Mouse (Mus musculus) bone marrow, adult 2 months (tissue): Measurements from ENCODE around the gene Ric8a. TPM values are rescaled to one million over a fixed set of nuclear protein-coding genes. Genes with fewer than 3 reads are reported as not detected.

Experiments used
- H3K27ac ChIP-seq: fragments of 200-500 bp; 2 replicates; pipeline ENCODE4 v1.5.1; 2012; ENCODE audit warnings: low read depth, mild to moderate bottlenecking, control low read depth, inconsistent platforms, low read length; ENCODE audit not compliant: control insufficient read depth, poor library complexity, insufficient read depth
- H3K4me1 ChIP-seq: fragments of 200-500 bp; 2 replicates; pipeline ENCODE4 v1.6.1; 2011; ENCODE audit warnings: low read length; ENCODE audit not compliant: control insufficient read depth, insufficient read depth
- H3K4me3 ChIP-seq: fragments of 200-500 bp; replicated peaks from 2 replicates; pipeline ENCODE3; 2011; ENCODE audit warnings: mild to moderate bottlenecking, low read depth, low read length, control low read depth; ENCODE audit not compliant: control insufficient read depth
- CTCF ChIP-seq: fragments of 200-500 bp; IDR thresholded peaks from 2 replicates; pipeline ENCODE4 v1.5.1; 2011; ENCODE audit warnings: low read length, control low read depth; ENCODE audit not compliant: control insufficient read depth, insufficient read depth
- POLR2A ChIP-seq: fragments of 200-500 bp; IDR thresholded peaks from 2 replicates; pipeline ENCODE4 v1.6.1; 2011; ENCODE audit warnings: low read depth, mild to moderate bottlenecking, control low read depth, low read length, borderline replicate concordance; ENCODE audit not compliant: control insufficient read depth
- WGBS: fragments of 180-500 bp; shearing (Covaris S2); methylation state at CpG from one replicate; pipeline ENCODE4 v1.1.7; 2018; 5-methylcytosine and 5-hydroxymethylcytosine counted together
- polyA plus RNA-seq: library from polyadenylated mRNA; stranded (reverse); fragments of >200 nt; gene quantifications from 2 replicates; pipeline ENCODE4 v1.2.4, GENCODE M21; 2011; ENCODE audit warnings: low replicate concordance; ENCODE audit not compliant: missing spikeins, insufficient read depth, insufficient read length

Ric8a gene
- polyA plus RNA-seq, 1 experiment = 53.0 TPM

- H3K4me3 ChIP-seq = no peak overlapping the region
- 0 out of 2 replicates have a peak, but pooled peaks have one; percentile 4 for TF ChIP-seq CTCF
- TF ChIP-seq POLR2A = no peak
- 85% methylated on average over 7 of the region's 7 CpGs for WGBS
- H3K4me1 ChIP-seq = no peaks in the 10 kb centered on the region
- H3K27ac ChIP-seq = no peak overlapping the region
Observed at GRCm38 (mm10) chr7:140907697-140908096, 50.9 kb downstream of the Ric8a start.

DNA sequence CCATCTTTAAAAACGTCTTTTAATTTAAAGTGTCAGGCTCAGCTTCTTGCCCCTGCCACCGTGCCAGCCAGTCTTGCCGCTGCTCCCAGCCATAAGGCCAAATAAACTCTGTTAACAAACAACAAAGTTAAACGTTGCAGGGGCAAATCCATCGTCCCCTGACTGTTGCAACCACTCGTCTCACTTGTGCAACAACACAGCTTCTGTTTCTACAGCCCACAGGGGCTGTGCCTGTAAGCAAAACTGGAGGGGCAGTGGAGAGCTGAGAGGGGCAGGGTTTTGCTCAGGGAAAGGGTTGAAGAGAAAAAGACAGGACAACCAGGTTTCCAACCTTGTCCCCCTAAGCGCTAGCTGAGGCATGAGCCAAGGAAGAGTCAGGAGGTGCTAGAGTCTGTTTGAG, 51.4 kb downstream of the Ric8a start:
- 44% methylated on average over 7 of the region's 7 CpGs for WGBS
- no peak overlapping the region for H3K27ac ChIP-seq
- H3K4me3 ChIP-seq = no peak overlapping the region
- H3K4me1 ChIP-seq = no peaks in the 10 kb centered on the region
- TF ChIP-seq POLR2A (no peak), CTCF (no peak)

DNA sequence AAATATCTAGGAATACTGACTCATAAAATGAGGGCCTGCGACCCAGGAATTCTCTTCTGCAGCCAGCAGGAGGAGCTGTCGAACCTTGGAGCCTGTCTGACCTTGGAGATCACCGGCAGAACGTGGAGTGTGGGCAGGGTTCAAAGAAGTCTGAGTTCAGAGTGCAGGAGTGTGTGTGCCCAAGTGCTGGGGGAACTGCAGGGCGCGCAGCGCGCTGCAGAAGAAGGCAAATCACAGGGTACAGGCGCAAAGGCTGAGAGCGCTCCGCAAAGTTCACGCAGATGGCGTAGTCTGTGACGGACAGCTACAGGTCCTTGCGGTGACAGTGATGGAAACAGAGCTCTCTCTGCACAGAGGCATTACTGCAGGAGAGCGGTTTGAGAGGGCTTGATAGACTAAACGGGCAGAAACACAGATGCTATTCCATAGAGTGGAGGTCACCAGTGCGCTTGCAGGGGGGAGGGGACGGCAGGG, 51.9 kb downstream of the Ric8a start:
- no peaks in the 10 kb centered on the region for H3K4me1 ChIP-seq
- H3K27ac ChIP-seq = no peak overlapping the region
- peak; percentile 89 for TF ChIP-seq CTCF
- no peak for TF ChIP-seq POLR2A
- H3K4me3 ChIP-seq = peak overlapping the region; percentile 0
- WGBS = 3% methylated on average over 19 of the region's 19 CpGs

DNA sequence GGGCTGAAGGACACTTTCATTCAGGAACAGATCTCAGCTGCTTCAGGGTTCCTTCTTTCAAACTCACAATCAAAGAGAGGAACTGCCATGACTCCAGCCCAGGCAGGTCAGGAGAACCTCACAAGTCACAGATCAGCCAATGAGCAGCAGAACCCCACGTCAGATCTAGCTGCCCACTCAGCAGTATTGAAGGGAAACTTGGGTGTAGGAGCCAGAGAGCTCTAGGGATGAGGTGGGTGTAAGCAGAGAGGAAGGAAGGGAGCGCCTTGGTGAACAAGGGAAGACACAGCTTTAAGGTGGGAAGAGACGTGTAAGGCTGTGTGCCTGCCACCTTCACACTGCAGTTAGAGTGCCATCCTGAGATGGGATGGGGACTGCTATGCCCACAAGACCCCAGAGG, 55.5 kb downstream of the Ric8a start:
- 54% methylated on average over 3 of the region's 3 CpGs for WGBS
- Histone ChIP-seq H3K4me3 (no peak overlapping the region), H3K4me1 (no peaks in the 10 kb centered on the region), H3K27ac (no peak overlapping the region)
- no peak for TF ChIP-seq CTCF
- no peak for TF ChIP-seq POLR2A

GRCm38 (mm10) chr7:140912846-140913482, 56.2 kb downstream of the Ric8a start:
- Histone ChIP-seq H3K27ac (no peak overlapping the region), H3K4me3 (no peak overlapping the region), H3K4me1 (no peaks in the 10 kb centered on the region)
- TF ChIP-seq POLR2A = no peak
- TF ChIP-seq CTCF = no peak
- 87% methylated on average over 5 of the region's 5 CpGs for WGBS

Other genes starting within 250 kb of the Ric8a start
- gene Olfr61, start 228.0 kb upstream of the Ric8a start, polyA plus RNA-seq = not detected in 2 replicates
- not detected in 2 replicates for gene Olfr53, start 210.5 kb upstream of the Ric8a start, polyA plus RNA-seq
- not detected in 2 replicates for gene Olfr539, start 197.0 kb upstream of the Ric8a start, polyA plus RNA-seq
- gene Olfr45, start 175.0 kb upstream of the Ric8a start, polyA plus RNA-seq = 0.32 TPM in 1 of 2 replicates, not detected in the other
- gene Olfr541, start 159.7 kb upstream of the Ric8a start, polyA plus RNA-seq = not detected in 2 replicates
- gene Cyp2e1, start 93.2 kb upstream of the Ric8a start, polyA plus RNA-seq = 3.9 and 21.1 TPM in 2 replicates
- gene Syce1, start 69.1 kb upstream of the Ric8a start, polyA plus RNA-seq = not detected in 2 replicates
- gene Zfp941, start 34.8 kb upstream of the Ric8a start, polyA plus RNA-seq = 0.25 and 0.40 TPM in 2 replicates
- gene Urah, start 21.9 kb upstream of the Ric8a start, polyA plus RNA-seq = 3.3 TPM in 1 of 2 replicates, not detected in the other
- gene Scgb1c1, start 11.4 kb upstream of the Ric8a start, polyA plus RNA-seq = not detected in 2 replicates
- not detected in 2 replicates for gene Odf3, start 9.2 kb upstream of the Ric8a start, polyA plus RNA-seq
- not detected in 2 replicates for gene Gm45785, start 626 bp upstream of the Ric8a start, polyA plus RNA-seq
- gene Bet1l, start 620 bp downstream of the Ric8a start, polyA plus RNA-seq = 11.7 and 18.1 TPM in 2 replicates
- gene Psmd13, start 25.0 kb downstream of the Ric8a start, polyA plus RNA-seq = 239 and 252 TPM in 2 replicates
- gene Sirt3, start 25.4 kb downstream of the Ric8a start, polyA plus RNA-seq = 13.1 and 27.0 TPM in 2 replicates
- not detected in 2 replicates for gene Cox8b, start 43.5 kb downstream of the Ric8a start, polyA plus RNA-seq
- gene Nlrp6, start 63.9 kb downstream of the Ric8a start, polyA plus RNA-seq = 1.9 and 3.1 TPM in 2 replicates
- 6.9 and 13.3 TPM in 2 replicates for gene Pgghg, start 84.4 kb downstream of the Ric8a start, polyA plus RNA-seq
- gene Ifitm5, start 93.3 kb downstream of the Ric8a start, polyA plus RNA-seq = 1.7 TPM in 1 of 2 replicates, not detected in the other
- not detected in 2 replicates for gene Gm45717, start 99.0 kb downstream of the Ric8a start, polyA plus RNA-seq
- gene Ifitm2, start 99.0 kb downstream of the Ric8a start, polyA plus RNA-seq = 71.7 and 147 TPM in 2 replicates
- gene Ifitm1, start 110.3 kb downstream of the Ric8a start, polyA plus RNA-seq = 32.8 and 82.9 TPM in 2 replicates
- 166 and 209 TPM in 2 replicates for gene Ifitm3, start 153.8 kb downstream of the Ric8a start, polyA plus RNA-seq
- 195 and 524 TPM in 2 replicates for gene Ifitm6, start 161.0 kb downstream of the Ric8a start, polyA plus RNA-seq
- gene Gm17387, start 172.2 kb downstream of the Ric8a start, polyA plus RNA-seq = not detected in 2 replicates
- 0.36 and 2.1 TPM in 2 replicates for gene B4galnt4, start 204.1 kb downstream of the Ric8a start, polyA plus RNA-seq
- gene Pkp3, start 221.3 kb downstream of the Ric8a start, polyA plus RNA-seq = 5.4 and 15.9 TPM in 2 replicates
- gene Sigirr, start 243.6 kb downstream of the Ric8a start, polyA plus RNA-seq = 10.4 and 19.8 TPM in 2 replicates